Mouse (Mus musculus): ENCODE measurements at regions not wholly inside any gene's neighbourhood (a gene's known extent, or its start where the extent isn't known, plus 50 kb on each side); places are given as distances from the start of the nearest gene placed in this dataset.

DNA sequence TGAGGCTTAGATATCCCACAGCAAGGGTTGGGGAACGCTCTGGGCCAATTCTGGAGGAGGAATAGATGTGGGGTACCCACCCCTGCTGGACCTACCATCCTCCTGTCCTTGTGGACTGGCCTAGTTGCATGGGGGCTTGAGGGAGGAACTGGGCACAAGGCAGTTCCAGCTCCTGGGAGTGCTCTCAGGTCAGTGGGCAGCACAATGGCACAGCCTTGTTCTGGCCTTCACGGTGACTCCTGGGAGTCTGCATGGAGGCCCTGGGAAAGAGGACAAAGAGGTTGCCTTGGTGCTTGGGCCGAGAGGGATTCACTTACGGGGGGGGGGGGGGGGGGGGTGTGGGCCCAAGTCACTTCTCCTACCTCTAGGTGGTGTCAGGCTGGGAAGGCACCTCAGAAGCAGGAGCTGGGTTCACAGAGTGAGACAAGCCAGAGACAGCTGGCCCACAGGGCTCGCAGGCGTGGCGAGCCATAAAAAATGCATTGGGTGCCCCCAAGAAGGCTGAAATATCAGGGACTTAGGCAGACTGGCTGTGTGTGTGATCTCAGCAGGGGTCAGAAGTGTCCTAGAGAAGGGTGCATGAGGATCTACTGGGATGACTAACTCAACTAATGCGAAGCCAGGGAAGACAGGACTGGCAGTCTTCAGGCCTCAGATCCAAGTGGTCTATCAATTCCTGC, 83.7 kb downstream of the 1700001O22Rik start:
- Histone ChIP-seq H3K27ac (ENCODE audit: low read depth, low read length) (peak overlapping the region; percentile 83), H3K4me1 (replicated peaks; ENCODE audit: control insufficient read depth, insufficient read depth, low read length) (peaks cover 22% of the 10 kb centered on the region), H3K4me2 (replicated peaks; ENCODE audit: low read depth) (peak overlapping the region; percentile 65), H3K27me3 (replicated peaks; ENCODE audit: control insufficient read depth, insufficient read depth, low read length) (no peaks in the 10 kb centered on the region), H3K9ac (ENCODE audit: low read depth, low read length) (peak overlapping the region; percentile 7; the same call in 1 of the 2 replicates), H3K36me3 (ENCODE audit: control insufficient read depth, insufficient read depth) (no peaks in the 10 kb centered on the region), H3K4me3 (ENCODE audit: low read depth, low read length) (0 out of 2 replicates have a peak overlapping the region, but pooled peaks have one; percentile 22), H3K9me3 (ENCODE audit: control insufficient read depth) (no peaks in the 10 kb centered on the region)
- WGBS: 15% methylated on average over 8 of the region's 8 CpGs
- TF ChIP-seq CTCF (IDR thresholded peaks at IDR 0.05; ENCODE audit: low read depth): peak; percentile 49
- no peak for ATAC-seq

GRCm38 (mm10) chr2:30718741-30719381, 84.6 kb downstream of the 1700001O22Rik start:
- TF ChIP-seq CTCF (IDR thresholded peaks at IDR 0.05; ENCODE audit: low read depth): no peak
- ATAC-seq: peak; percentile 59
- whole genome bisulfite sequencing: under 1% methylated on average over 29 of the region's 29 CpGs

GRCm38 (mm10) chr2:30718329-30718675, 85.2 kb downstream of the 1700001O22Rik start:
- Histone ChIP-seq H3K4me1 (replicated peaks; ENCODE audit: control insufficient read depth, insufficient read depth, low read length) (peaks cover 22% of the 10 kb centered on the region), H3K27me3 (replicated peaks; ENCODE audit: control insufficient read depth, insufficient read depth, low read length) (no peaks in the 10 kb centered on the region), H3K9me3 (ENCODE audit: control insufficient read depth) (no peaks in the 10 kb centered on the region), H3K4me3 (ENCODE audit: low read depth, low read length) (peak overlapping the region; percentile 22), H3K36me3 (ENCODE audit: control insufficient read depth, insufficient read depth) (no peaks in the 10 kb centered on the region), H3K4me2 (replicated peaks; ENCODE audit: low read depth) (peak overlapping the region; percentile 65), H3K27ac (ENCODE audit: low read depth, low read length) (peak overlapping the region; percentile 83), H3K9ac (ENCODE audit: low read depth, low read length) (0 out of 2 replicates have a peak overlapping the region, but pooled peaks have one; percentile 12)
- peak; percentile 73 for ATAC-seq
- peak; percentile 8; the same call in 1 of the 2 replicates for TF ChIP-seq CTCF (IDR thresholded peaks at IDR 0.05; ENCODE audit: low read depth)
- 0% methylated on average over 12 of the region's 12 CpGs for WGBS

More at GRCm38 (mm10) chr2:30718741-30719381, 84.6 kb downstream of the 1700001O22Rik start:
- Histone ChIP-seq H3K36me3 (ENCODE audit: control insufficient read depth, insufficient read depth) (no peaks in the 10 kb centered on the region), H3K4me2 (replicated peaks; ENCODE audit: low read depth) (peak overlapping the region; percentile 65), H3K9ac (ENCODE audit: low read depth, low read length) (no peak overlapping the region), H3K9me3 (ENCODE audit: control insufficient read depth) (no peaks in the 10 kb centered on the region), H3K27me3 (replicated peaks; ENCODE audit: control insufficient read depth, insufficient read depth, low read length) (no peaks in the 10 kb centered on the region), H3K27ac (ENCODE audit: low read depth, low read length) (peak overlapping the region; percentile 83), H3K4me3 (ENCODE audit: low read depth, low read length) (peak overlapping the region; percentile 22), H3K4me1 (replicated peaks; ENCODE audit: control insufficient read depth, insufficient read depth, low read length) (peaks cover 22% of the 10 kb centered on the region)

- Histone ChIP-seq H3K4me2 (replicated peaks; ENCODE audit: low read depth) (peak overlapping the region; percentile 65), H3K9me3 (ENCODE audit: control insufficient read depth) (no peaks in the 10 kb centered on the region), H3K27me3 (replicated peaks; ENCODE audit: control insufficient read depth, insufficient read depth, low read length) (no peaks in the 10 kb centered on the region), H3K4me1 (replicated peaks; ENCODE audit: control insufficient read depth, insufficient read depth, low read length) (peaks cover 22% of the 10 kb centered on the region), H3K9ac (ENCODE audit: low read depth, low read length) (peak overlapping the region; percentile 12), H3K36me3 (ENCODE audit: control insufficient read depth, insufficient read depth) (no peaks in the 10 kb centered on the region), H3K4me3 (ENCODE audit: low read depth, low read length) (peak overlapping the region; percentile 22), H3K27ac (ENCODE audit: low read depth, low read length) (peak overlapping the region; percentile 83)
- 15% methylated on average over 16 of the region's 16 CpGs for WGBS
- TF ChIP-seq CTCF (IDR thresholded peaks at IDR 0.05; ENCODE audit: low read depth): no peak
- no peak; the same call in 1 of the 2 replicates for ATAC-seq
Observed at GRCm38 (mm10) chr2:30717566-30718328, 85.7 kb downstream of the 1700001O22Rik start.

GRCm38 (mm10) chr2:30716580-30717565, 86.6 kb downstream of the 1700001O22Rik start:
- peak overlapping the region; percentile 65 for H3K4me2 ChIP-seq (replicated peaks; ENCODE audit: low read depth)
- WGBS: 6% methylated on average over 24 of the region's 24 CpGs
- peak overlapping the region; percentile 31 for H3K9ac ChIP-seq (ENCODE audit: low read depth, low read length)
- TF ChIP-seq CTCF (IDR thresholded peaks at IDR 0.05; ENCODE audit: low read depth): peak; percentile 39
- peaks cover 22% of the 10 kb centered on the region for H3K4me1 ChIP-seq (replicated peaks; ENCODE audit: control insufficient read depth, insufficient read depth, low read length)
- no peaks in the 10 kb centered on the region for H3K9me3 ChIP-seq (ENCODE audit: control insufficient read depth)
- H3K4me3 ChIP-seq (ENCODE audit: low read depth, low read length): peak overlapping the region; percentile 22
- peak; percentile 28 for ATAC-seq
- peak overlapping the region; percentile 83 for H3K27ac ChIP-seq (ENCODE audit: low read depth, low read length)
- H3K36me3 ChIP-seq (ENCODE audit: control insufficient read depth, insufficient read depth): no peaks in the 10 kb centered on the region
- H3K27me3 ChIP-seq (replicated peaks; ENCODE audit: control insufficient read depth, insufficient read depth, low read length): no peaks in the 10 kb centered on the region

All from intestine, postnatal 0 days (tissue).